Mouse (Mus musculus) ES-Bruce4 (cell line): ENCODE measurements at regions not wholly inside any gene's neighbourhood (a gene's known extent, or its start where the extent isn't known, plus 50 kb on each side); places are given as distances from the start of the nearest gene placed in this dataset.

Experiments used
- CTCF ChIP-seq: IDR thresholded peaks from one replicate; pipeline ENCODE4 v1.8.1; 2011; ENCODE audit warnings: low read depth, low read length
- POLR2A ChIP-seq: IDR thresholded peaks from one replicate; pipeline ENCODE4 v1.8.1; 2011; ENCODE audit warnings: low read length; ENCODE audit not compliant: insufficient read depth

DNA sequence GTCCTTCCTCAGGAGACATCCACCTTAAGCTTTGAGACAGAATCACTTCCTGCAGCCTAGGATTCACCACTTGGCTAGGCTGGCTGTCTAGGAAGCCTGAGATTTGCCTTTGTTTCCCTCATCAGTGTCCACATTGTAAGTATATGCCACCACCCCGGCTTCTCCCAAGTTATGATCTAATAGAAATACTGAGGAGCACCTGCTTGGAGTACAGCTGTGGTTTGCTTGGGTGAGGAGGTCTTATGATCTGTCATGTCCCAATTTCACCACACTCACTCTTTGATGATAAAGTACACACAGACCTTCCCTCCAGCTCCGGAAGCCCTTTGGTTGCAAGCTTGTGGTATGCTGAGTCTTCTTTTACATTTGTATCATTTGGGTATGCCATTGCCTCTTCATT, 202.4 kb downstream of the 4930544G11Rik start:
- TF ChIP-seq POLR2A = no peak
- no peak for TF ChIP-seq CTCF
